Mouse (Mus musculus): ENCODE data around the gene Git1. TPM values are rescaled to one million over a fixed set of nuclear protein-coding genes. Genes with fewer than 3 reads are reported as not detected.

The Git1 gene
- polyA plus RNA-seq, 1 experiment: 56.7 TPM

DNA sequence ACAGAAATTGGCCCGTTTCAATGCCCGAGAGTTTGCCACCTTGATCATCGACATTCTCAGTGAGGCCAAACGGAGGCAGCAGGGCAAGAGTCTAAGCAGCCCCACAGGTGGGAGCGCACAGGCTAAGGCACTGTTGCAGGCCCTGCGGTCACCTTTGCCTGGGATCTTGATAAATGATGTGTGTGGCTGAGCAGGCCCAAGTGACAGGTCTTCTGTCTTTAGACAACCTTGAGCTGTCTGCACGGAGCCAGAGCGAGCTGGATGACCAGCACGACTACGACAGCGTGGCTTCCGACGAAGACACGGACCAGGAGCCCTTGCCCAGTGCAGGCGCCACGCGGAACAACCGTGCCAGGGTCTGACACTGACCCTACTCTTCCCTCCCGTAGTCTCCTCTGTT lies 11.0 kb downstream of the Git1 start:
- H3K79me3 ChIP-seq (ENCODE audit: low read depth): peaks cover 9% of the 10 kb centered on the region
- no peaks in the 10 kb centered on the region for H3K27me3 ChIP-seq (ENCODE audit: control insufficient read depth, insufficient read depth, insufficient read length)
- H3K79me2 ChIP-seq (ENCODE audit: control insufficient read depth, insufficient read depth): peaks cover 25% of the 10 kb centered on the region
- no peak overlapping the region for H3ac ChIP-seq (ENCODE audit: control insufficient read depth, insufficient read length, low read depth)
- TF ChIP-seq CEBPB (IDR thresholded peaks at IDR 0.05; ENCODE audit: low read depth) (no peak), MAX (IDR thresholded peaks at IDR 0.05) (no peak), MYOD1 (IDR thresholded peaks at IDR 0.05; ENCODE audit: control insufficient read depth, insufficient read length, low read depth) (no peak), MYOG (IDR thresholded peaks at IDR 0.05; ENCODE audit: control insufficient read depth, extremely low read depth, insufficient read length) (no peak), FOSL1 (IDR thresholded peaks at IDR 0.05; ENCODE audit: insufficient read depth, low read length, poor library complexity, severe bottlenecking) (no peak), CTCF (IDR thresholded peaks at IDR 0.05; ENCODE audit: control insufficient read depth, insufficient read depth, insufficient read length) (no peak)
- no peak overlapping the region for H3K4me3 ChIP-seq (ENCODE audit: insufficient read depth, poor library complexity, severe bottlenecking)
- peaks cover 91% of the 10 kb centered on the region for H3K36me3 ChIP-seq (ENCODE audit: control insufficient read depth, insufficient read depth)

GRCm38 (mm10) chr11:77505291-77505980 lies 12.1 kb downstream of the Git1 start:
- no peak for TF ChIP-seq USF1 (IDR thresholded peaks at IDR 0.05; ENCODE audit: low read depth)
- no peak for TF ChIP-seq CEBPB (IDR thresholded peaks at IDR 0.05; ENCODE audit: low read depth)
- no peak for TF ChIP-seq FOSL1 (IDR thresholded peaks at IDR 0.05; ENCODE audit: insufficient read depth, low read length, poor library complexity, severe bottlenecking)
- TF ChIP-seq MYOD1 (IDR thresholded peaks at IDR 0.05; ENCODE audit: control insufficient read depth, insufficient read length, low read depth): no peak
- TF ChIP-seq MAX (IDR thresholded peaks at IDR 0.05): no peak
- TF ChIP-seq MYOG (IDR thresholded peaks at IDR 0.05; ENCODE audit: control insufficient read depth, extremely low read depth, insufficient read length): no peak
- TF ChIP-seq CTCF (IDR thresholded peaks at IDR 0.05; ENCODE audit: control insufficient read depth, insufficient read depth, insufficient read length): no peak
- Histone ChIP-seq H3K36me3 (ENCODE audit: control insufficient read depth, insufficient read depth) (peaks cover 90% of the 10 kb centered on the region), H3K79me3 (ENCODE audit: low read depth) (peaks cover 9% of the 10 kb centered on the region), H3ac (ENCODE audit: control insufficient read depth, insufficient read length, low read depth) (no peak overlapping the region), H3K79me2 (ENCODE audit: control insufficient read depth, insufficient read depth) (peaks cover 16% of the 10 kb centered on the region), H3K4me3 (ENCODE audit: insufficient read depth, poor library complexity, severe bottlenecking) (no peak overlapping the region), H3K27me3 (ENCODE audit: control insufficient read depth, insufficient read depth, insufficient read length) (no peaks in the 10 kb centered on the region)

DNA sequence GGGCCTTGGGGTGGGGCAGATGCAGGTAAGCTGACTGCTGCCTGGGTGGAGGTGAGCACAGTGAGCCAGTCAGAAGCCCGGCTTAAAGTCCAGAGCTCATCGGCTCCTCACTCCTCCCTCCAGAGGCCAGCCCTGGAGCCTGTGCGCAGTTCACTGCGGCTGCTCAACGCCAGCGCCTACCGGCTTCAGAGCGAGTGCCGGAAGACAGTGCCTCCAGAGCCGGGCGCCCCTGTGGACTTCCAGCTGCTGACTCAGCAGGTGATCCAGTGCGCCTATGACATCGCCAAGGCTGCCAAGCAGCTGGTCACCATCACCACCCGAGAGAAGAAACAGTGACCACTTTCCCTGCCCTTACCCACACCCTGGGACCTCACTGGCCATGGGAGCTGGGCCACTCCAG lies 12.9 kb downstream of the Git1 start:
- H3K36me3 ChIP-seq (ENCODE audit: control insufficient read depth, insufficient read depth): peaks cover 82% of the 10 kb centered on the region

GRCm38 (mm10) chr11:77506941-77507340 lies 13.6 kb downstream of the Git1 start:
- peaks cover 9% of the 10 kb centered on the region for H3K79me3 ChIP-seq (ENCODE audit: low read depth)
- no peak overlapping the region for H3ac ChIP-seq (ENCODE audit: control insufficient read depth, insufficient read length, low read depth)
- peaks cover 76% of the 10 kb centered on the region for H3K36me3 ChIP-seq (ENCODE audit: control insufficient read depth, insufficient read depth)
- peaks cover 4% of the 10 kb centered on the region for H3K79me2 ChIP-seq (ENCODE audit: control insufficient read depth, insufficient read depth)
- H3K27me3 ChIP-seq (ENCODE audit: control insufficient read depth, insufficient read depth, insufficient read length): no peaks in the 10 kb centered on the region
- TF ChIP-seq USF1 (IDR thresholded peaks at IDR 0.05; ENCODE audit: low read depth) (no peak), MYOD1 (IDR thresholded peaks at IDR 0.05; ENCODE audit: control insufficient read depth, insufficient read length, low read depth) (no peak), MAX (IDR thresholded peaks at IDR 0.05) (no peak), CEBPB (IDR thresholded peaks at IDR 0.05; ENCODE audit: low read depth) (no peak)
- H3K4me3 ChIP-seq (ENCODE audit: insufficient read depth, poor library complexity, severe bottlenecking): no peak overlapping the region

More for the DNA sequence above, 12.9 kb downstream of the Git1 start:
- Histone ChIP-seq H3ac (ENCODE audit: control insufficient read depth, insufficient read length, low read depth) (no peak overlapping the region), H3K79me2 (ENCODE audit: control insufficient read depth, insufficient read depth) (peaks cover 9% of the 10 kb centered on the region), H3K4me3 (ENCODE audit: insufficient read depth, poor library complexity, severe bottlenecking) (no peak overlapping the region), H3K79me3 (ENCODE audit: low read depth) (peaks cover 9% of the 10 kb centered on the region), H3K27me3 (ENCODE audit: control insufficient read depth, insufficient read depth, insufficient read length) (no peaks in the 10 kb centered on the region)
- TF ChIP-seq MYOG (IDR thresholded peaks at IDR 0.05; ENCODE audit: control insufficient read depth, extremely low read depth, insufficient read length) (no peak), CTCF (IDR thresholded peaks at IDR 0.05; ENCODE audit: control insufficient read depth, insufficient read depth, insufficient read length) (no peak), USF1 (IDR thresholded peaks at IDR 0.05; ENCODE audit: low read depth) (no peak), MYOD1 (IDR thresholded peaks at IDR 0.05; ENCODE audit: control insufficient read depth, insufficient read length, low read depth) (no peak), MAX (IDR thresholded peaks at IDR 0.05) (no peak), CEBPB (IDR thresholded peaks at IDR 0.05; ENCODE audit: low read depth) (no peak), FOSL1 (IDR thresholded peaks at IDR 0.05; ENCODE audit: insufficient read depth, low read length, poor library complexity, severe bottlenecking) (no peak)

GRCm38 (mm10) chr11:77507426-77507825 lies 14.1 kb downstream of the Git1 start:
- no peak overlapping the region for H3K4me3 ChIP-seq (ENCODE audit: insufficient read depth, poor library complexity, severe bottlenecking)
- no peak for TF ChIP-seq MYOG (IDR thresholded peaks at IDR 0.05; ENCODE audit: control insufficient read depth, extremely low read depth, insufficient read length)
- TF ChIP-seq CEBPB (IDR thresholded peaks at IDR 0.05; ENCODE audit: low read depth): no peak
- TF ChIP-seq USF1 (IDR thresholded peaks at IDR 0.05; ENCODE audit: low read depth): no peak
- no peak for TF ChIP-seq MAX (IDR thresholded peaks at IDR 0.05)
- no peak for TF ChIP-seq MYOD1 (IDR thresholded peaks at IDR 0.05; ENCODE audit: control insufficient read depth, insufficient read length, low read depth)
- no peaks in the 10 kb centered on the region for H3K79me2 ChIP-seq (ENCODE audit: control insufficient read depth, insufficient read depth)
- H3ac ChIP-seq (ENCODE audit: control insufficient read depth, insufficient read length, low read depth): no peak overlapping the region
- H3K36me3 ChIP-seq (ENCODE audit: control insufficient read depth, insufficient read depth): peaks cover 71% of the 10 kb centered on the region
- peaks cover 5% of the 10 kb centered on the region for H3K79me3 ChIP-seq (ENCODE audit: low read depth)
- H3K27me3 ChIP-seq (ENCODE audit: control insufficient read depth, insufficient read depth, insufficient read length): no peaks in the 10 kb centered on the region
